Mouse (Mus musculus) forebrain, embryonic 14.5 days (tissue): ENCODE data around the gene Hcar1. TPM values are rescaled to one million over a fixed set of nuclear protein-coding genes. Genes with fewer than 3 reads are reported as not detected.

Source experiments
- ATAC-seq: fragments of 200-750 bp; cut with Nextera tagmentation; 2 replicates; pipeline ENCODE4 v1.8.0; 2017; ENCODE audit warnings: mild to moderate bottlenecking, moderate library complexity
- DNase-seq: peaks from one replicate; pipeline ENCODE4 v3.0.0-alpha.2; 2015; ENCODE audit warnings: low spot score
- H3K27ac ChIP-seq: fragments of 300-500 bp; sonication (generic); 2 replicates; pipeline ENCODE4 v1.5.1; 2014; ENCODE audit warnings: low read depth, mild to moderate bottlenecking, control low read depth, low read length, moderate library complexity
- H3K27me3 ChIP-seq: fragments of 300-500 bp; sonication (generic); replicated peaks from 2 replicates; pipeline ENCODE4 v1.6.1; 2014; ENCODE audit warnings: low read length, control low read depth, mixed read lengths; ENCODE audit not compliant: control insufficient read depth, insufficient read depth
- H3K36me3 ChIP-seq: fragments of 300-500 bp; sonication (generic); 2 replicates; pipeline ENCODE4 v1.6.1; 2014; ENCODE audit warnings: low read length, control low read depth; ENCODE audit not compliant: control insufficient read depth, insufficient read depth
- H3K4me1 ChIP-seq: fragments of 300-500 bp; sonication (generic); 2 replicates; pipeline ENCODE4 v1.6.1; 2014; ENCODE audit warnings: antibody characterized with exemption, low read length, control low read depth; ENCODE audit not compliant: control insufficient read depth, insufficient read depth
- H3K4me2 ChIP-seq: fragments of 300-500 bp; sonication (generic); 2 replicates; pipeline ENCODE4 v1.6.1; 2014; ENCODE audit warnings: mild to moderate bottlenecking, control low read depth, low read length
- H3K4me3 ChIP-seq: fragments of 300-500 bp; sonication (generic); 2 replicates; pipeline ENCODE4 v1.5.1; 2014; ENCODE audit warnings: low read depth, low read length, control low read depth
- H3K9ac ChIP-seq: fragments of 300-500 bp; sonication (generic); 2 replicates; pipeline ENCODE4 v1.6.1; 2014; ENCODE audit warnings: mild to moderate bottlenecking, low read length, control low read depth, moderate library complexity
- H3K9me3 ChIP-seq: fragments of 300-500 bp; sonication (generic); replicated peaks from 2 replicates; pipeline ENCODE4 v1.6.1; 2016; ENCODE audit warnings: low read length, control low read depth, mixed read lengths; ENCODE audit not compliant: control insufficient read depth
- WGBS: fragments of 180-500 bp; shearing (Covaris S2); extraction: QIAGEN DNeasy Blood & Tissue Kit; methylation state at CpG from one replicate; pipeline ENCODE4 v1.1.7; 2014; 5-methylcytosine and 5-hydroxymethylcytosine counted together
- polyA plus RNA-seq: library from polyadenylated mRNA; unstranded; fragments of >200 nt; fragmentation: Nextera tagmentation; extraction: Ambion mirVana; gene quantifications from 2 replicates; pipeline ENCODE4 v1.2.1, GENCODE M21; 2014

Gene Hcar1
- polyA plus RNA-seq, 1 experiment from 2014 or later, result 0.17 TPM

DNA sequence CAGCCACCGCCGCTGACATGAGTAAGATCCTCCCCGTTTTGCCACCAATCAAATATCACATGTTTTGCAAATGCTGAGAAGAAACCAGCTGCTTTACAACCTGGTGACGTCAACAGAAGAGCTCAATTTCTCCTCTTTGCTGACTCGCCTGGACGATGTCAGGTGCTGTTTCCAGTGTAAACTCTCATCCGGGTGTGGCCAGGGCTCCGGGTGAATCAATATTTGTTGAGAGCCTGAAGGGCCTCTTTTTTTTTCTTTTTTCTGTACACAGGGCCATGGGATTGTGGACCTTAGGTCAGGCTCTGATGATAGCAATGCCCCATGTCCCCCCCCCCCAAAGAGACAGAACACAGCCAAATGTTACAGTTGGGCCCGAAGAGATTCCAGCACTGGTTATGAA, 25.3 kb downstream of the Hcar1 start:
- H3K36me3 ChIP-seq, result no peaks in the 10 kb centered on the region
- no peak overlapping the region for H3K4me3 ChIP-seq
- no peaks in the 10 kb centered on the region for H3K27me3 ChIP-seq
- no peaks in the 10 kb centered on the region for H3K9me3 ChIP-seq
- H3K4me2 ChIP-seq, result no peak overlapping the region
- ATAC-seq (no peak), DNase-seq (no peak)
- H3K9ac ChIP-seq, result no peak overlapping the region
- H3K27ac ChIP-seq, result no peak overlapping the region
- 95% methylated on average over 9 of the region's 9 CpGs for WGBS
- H3K4me1 ChIP-seq, result no peaks in the 10 kb centered on the region

DNA sequence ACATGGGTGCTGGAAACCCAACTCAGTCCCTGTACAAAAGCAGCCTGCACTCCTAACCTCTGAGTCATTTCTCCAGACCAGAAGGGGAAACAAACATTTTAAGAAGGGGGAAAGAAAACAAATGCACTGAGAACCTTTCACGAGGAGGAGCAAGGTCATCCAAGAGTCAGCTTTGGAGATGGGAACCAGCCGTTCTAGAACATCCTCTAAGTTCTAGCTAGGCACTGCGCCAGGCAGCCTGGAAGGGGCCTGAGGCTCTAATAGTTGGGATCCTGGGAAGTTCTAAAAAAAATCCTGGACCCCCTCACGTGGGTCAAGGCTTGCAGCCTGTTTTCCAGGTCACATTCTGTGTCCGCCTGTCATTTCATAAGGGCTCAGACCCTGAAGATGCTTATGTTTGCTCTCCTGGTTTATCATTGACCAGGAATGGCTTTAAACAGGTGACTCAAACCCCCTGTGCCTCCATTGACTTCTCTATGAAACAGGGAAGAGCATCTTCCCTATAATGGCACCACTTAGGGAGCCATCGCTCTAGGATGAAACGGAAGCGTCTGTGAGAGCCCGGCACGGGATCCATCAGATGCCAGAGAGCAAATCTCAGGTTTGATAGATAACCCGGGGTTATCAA, 25.8 kb downstream of the Hcar1 start:
- Histone ChIP-seq H3K4me2 (no peak overlapping the region), H3K4me3 (no peak overlapping the region), H3K27ac (no peak overlapping the region), H3K27me3 (no peaks in the 10 kb centered on the region), H3K9ac (no peak overlapping the region), H3K9me3 (no peaks in the 10 kb centered on the region), H3K36me3 (no peaks in the 10 kb centered on the region), H3K4me1 (no peaks in the 10 kb centered on the region)
- DNase-seq, result no peak
- 90% methylated on average over 11 of the region's 11 CpGs for WGBS
- no peak for ATAC-seq

DNA sequence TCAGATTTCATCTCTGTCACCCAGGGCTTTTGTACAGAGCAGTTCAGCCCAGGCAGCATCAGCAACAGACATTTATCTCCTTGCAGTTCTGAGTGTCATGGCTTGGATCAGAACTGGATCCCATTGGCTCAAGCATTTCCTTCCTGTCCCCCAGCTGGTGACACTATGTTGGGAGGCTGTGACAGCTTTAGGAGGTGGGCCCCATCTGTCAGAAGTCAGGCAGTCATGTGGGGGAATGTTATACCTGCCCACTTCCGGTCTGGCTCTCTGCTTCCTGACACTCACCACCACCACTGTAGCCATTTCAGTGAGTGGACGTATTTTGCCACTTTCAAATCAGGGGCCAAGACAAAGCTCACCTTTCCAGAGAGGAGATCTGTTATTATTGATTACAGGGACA, 28.4 kb downstream of the Hcar1 start:
- DNase-seq (no peak), ATAC-seq (no peak)
- 71% methylated on average over 2 of the region's 2 CpGs for WGBS
- Histone ChIP-seq H3K27ac (no peak overlapping the region), H3K9me3 (no peaks in the 10 kb centered on the region), H3K36me3 (no peaks in the 10 kb centered on the region), H3K4me2 (no peak overlapping the region), H3K4me3 (no peak overlapping the region), H3K9ac (no peak overlapping the region), H3K27me3 (no peaks in the 10 kb centered on the region), H3K4me1 (no peaks in the 10 kb centered on the region)

DNA sequence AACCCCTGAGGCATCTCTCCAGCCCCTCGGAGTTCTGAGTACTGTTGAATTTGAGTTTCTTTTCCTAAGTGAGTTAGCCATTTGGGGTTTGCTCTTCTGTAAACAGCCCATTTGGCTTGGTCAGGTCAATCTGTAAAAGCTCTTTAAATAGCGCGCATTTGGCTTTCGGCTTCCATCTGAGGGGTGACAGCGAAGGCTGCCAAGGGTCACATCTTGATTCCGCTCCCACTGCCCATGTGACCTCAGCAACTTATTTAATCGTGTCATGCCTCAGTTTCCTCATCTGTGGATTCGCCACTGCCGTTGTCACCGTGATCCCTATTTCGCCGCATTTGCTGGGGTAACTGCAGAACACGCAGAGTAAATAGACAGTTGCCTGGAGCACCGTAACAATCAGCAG, 35.5 kb downstream of the Hcar1 start:
- Histone ChIP-seq H3K9me3 (no peaks in the 10 kb centered on the region), H3K4me3 (no peak overlapping the region), H3K27me3 (no peaks in the 10 kb centered on the region), H3K36me3 (no peaks in the 10 kb centered on the region), H3K27ac (no peak overlapping the region), H3K9ac (no peak overlapping the region), H3K4me2 (no peak overlapping the region), H3K4me1 (no peaks in the 10 kb centered on the region)
- ATAC-seq (no peak), DNase-seq (no peak)
- WGBS, result 96% methylated on average over 14 of the region's 14 CpGs

DNA sequence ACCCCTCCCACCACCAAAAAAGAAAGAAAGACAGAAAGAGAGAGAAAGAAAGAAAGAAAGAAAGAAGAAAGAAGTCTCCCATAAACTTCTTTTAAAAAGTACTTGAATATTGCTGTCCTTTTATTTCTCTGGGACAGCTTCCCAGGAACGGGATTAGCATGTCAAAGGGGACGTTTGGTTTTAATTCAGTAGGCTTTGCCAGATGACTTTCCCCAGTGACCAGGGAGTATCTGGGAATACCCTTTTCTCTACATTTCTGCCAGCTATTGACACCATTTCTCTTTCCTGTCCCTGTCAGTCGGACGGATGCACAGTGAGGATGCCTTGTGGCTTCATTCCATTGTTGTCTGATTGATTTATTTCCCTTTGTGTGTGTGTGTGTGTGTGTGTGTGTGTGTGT, 36.0 kb downstream of the Hcar1 start:
- H3K9ac ChIP-seq, result no peak overlapping the region
- 45% methylated on average over 4 of the region's 4 CpGs for WGBS

DNA sequence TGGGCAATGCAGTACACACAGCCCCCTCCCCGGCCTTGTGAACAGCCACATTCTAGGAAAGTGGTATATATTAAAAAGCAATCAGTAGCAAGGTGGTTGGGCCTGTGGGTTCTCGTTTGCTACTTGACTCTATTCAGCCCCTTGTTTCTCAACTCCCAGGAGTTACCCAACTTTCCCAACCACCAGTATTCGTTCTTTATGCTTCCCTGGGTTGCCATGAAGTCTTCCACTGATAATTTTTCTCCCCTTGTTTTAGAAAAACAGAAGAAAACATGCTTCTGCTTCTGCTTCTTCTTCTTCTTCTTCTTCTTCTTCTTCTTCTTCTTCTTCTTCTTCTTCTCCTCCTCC, 36.9 kb downstream of the Hcar1 start:
- no peak overlapping the region for H3K4me3 ChIP-seq
- no peak overlapping the region for H3K4me2 ChIP-seq
- H3K36me3 ChIP-seq, result no peaks in the 10 kb centered on the region
- WGBS, result 65% methylated on average over 3 of the region's 3 CpGs
- no peak overlapping the region for H3K27ac ChIP-seq
- H3K9me3 ChIP-seq, result no peaks in the 10 kb centered on the region
- H3K4me1 ChIP-seq, result no peaks in the 10 kb centered on the region
- H3K27me3 ChIP-seq, result no peaks in the 10 kb centered on the region
- H3K9ac ChIP-seq, result no peak overlapping the region
- ATAC-seq (no peak), DNase-seq (no peak)

More for the DNA sequence above, 36.0 kb downstream of the Hcar1 start:
- H3K9me3 ChIP-seq, result no peaks in the 10 kb centered on the region
- no peak overlapping the region for H3K4me2 ChIP-seq
- no peaks in the 10 kb centered on the region for H3K27me3 ChIP-seq
- H3K27ac ChIP-seq, result no peak overlapping the region
- ATAC-seq, result no peak
- H3K4me3 ChIP-seq, result no peak overlapping the region
- H3K36me3 ChIP-seq, result no peaks in the 10 kb centered on the region
- no peak for DNase-seq
- no peaks in the 10 kb centered on the region for H3K4me1 ChIP-seq

DNA sequence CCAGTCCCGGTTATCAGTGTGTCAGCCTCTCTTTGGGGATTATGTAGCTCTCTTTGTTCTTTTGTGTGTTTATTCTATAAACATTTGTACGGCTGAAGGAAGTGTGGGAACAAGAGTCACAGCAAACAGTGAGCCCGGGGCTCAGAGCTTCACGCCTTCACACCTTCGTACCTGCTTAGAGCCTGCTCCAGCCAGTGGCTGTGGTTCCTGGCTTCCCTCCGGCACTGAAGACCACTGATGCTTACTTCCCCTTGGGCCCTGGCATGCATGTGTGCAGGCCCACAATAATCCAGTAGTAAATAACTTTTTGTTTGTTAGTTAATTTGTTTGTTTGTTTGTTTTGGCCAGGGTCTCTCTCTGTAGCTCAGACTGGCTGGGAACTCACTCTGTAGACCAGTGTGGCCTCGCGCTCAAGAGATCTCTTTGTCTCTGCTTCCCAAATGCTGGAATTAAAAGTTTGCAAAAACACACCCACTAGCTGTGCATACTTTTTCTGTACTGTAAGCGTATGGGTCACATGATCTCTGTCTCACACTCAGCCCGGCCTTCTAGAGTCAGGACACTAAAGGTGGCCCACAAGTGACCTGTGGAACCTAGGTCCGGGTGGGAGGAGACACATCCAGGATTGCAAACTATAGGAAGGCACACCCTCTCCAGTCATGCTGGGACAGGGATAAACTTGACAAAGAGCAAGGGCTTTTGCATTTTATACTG, 37.4 kb downstream of the Hcar1 start:
- Histone ChIP-seq H3K4me3 (no peak overlapping the region), H3K9ac (no peak overlapping the region), H3K9me3 (no peaks in the 10 kb centered on the region), H3K4me1 (no peaks in the 10 kb centered on the region), H3K4me2 (no peak overlapping the region), H3K36me3 (no peaks in the 10 kb centered on the region), H3K27me3 (no peaks in the 10 kb centered on the region), H3K27ac (no peak overlapping the region)
- DNase-seq, result no peak
- no peak for ATAC-seq
- WGBS, result 67% methylated on average over 11 of the region's 11 CpGs

DNA sequence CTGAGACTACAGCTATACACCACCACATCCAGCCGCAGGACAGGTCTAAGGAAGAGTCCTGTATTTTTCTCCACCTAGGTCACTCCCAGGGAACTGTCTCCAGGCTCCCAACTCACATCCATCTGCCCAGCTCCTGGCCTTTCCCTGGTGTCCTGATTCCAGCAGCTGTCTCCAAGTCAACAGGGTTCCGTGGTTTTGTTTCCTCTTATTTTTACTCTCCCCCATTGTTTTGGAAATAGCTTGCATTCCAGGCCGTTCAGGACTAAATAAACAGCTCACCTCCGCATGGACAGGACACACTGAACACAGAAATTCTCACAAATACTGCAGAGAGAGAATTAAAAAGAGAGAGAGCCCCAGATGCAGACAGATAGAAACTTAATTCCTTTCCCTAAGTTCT, 42.4 kb downstream of the Hcar1 start:
- no peaks in the 10 kb centered on the region for H3K27me3 ChIP-seq
- H3K9me3 ChIP-seq, result no peaks in the 10 kb centered on the region
- H3K4me1 ChIP-seq, result no peaks in the 10 kb centered on the region
- DNase-seq, result no peak
- H3K36me3 ChIP-seq, result no peaks in the 10 kb centered on the region
- no peak overlapping the region for H3K4me3 ChIP-seq
- H3K4me2 ChIP-seq, result no peak overlapping the region
- H3K9ac ChIP-seq, result no peak overlapping the region
- 53% methylated on average over 4 of the region's 4 CpGs for WGBS
- no peak for ATAC-seq
- H3K27ac ChIP-seq, result no peak overlapping the region

DNA sequence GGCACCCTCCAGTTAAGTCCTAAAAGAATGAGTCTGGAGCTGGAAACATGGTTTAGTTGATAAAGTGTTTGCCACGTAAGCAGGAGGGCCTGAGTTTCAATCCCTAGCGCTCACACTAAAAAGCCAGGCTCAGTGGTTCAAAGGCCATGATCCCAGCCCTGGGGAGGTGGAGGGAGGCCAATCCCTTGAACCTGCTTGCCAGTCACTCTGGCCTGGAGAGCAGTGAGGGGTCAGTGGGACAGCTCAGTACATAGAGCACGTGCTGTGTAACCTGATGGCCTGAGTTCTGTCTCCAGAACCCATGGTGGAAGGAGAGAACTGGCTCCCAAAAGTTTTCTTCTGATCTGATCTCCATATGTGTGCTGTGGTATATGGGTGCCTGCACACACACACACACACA, 45.0 kb downstream of the Hcar1 start:
- WGBS, result 89% methylated on average over 3 of the region's 3 CpGs
- ATAC-seq, result no peak

More for the DNA sequence above, 45.0 kb downstream of the Hcar1 start:
- Histone ChIP-seq H3K36me3 (no peaks in the 10 kb centered on the region), H3K9me3 (no peaks in the 10 kb centered on the region), H3K4me3 (no peak overlapping the region), H3K27me3 (no peaks in the 10 kb centered on the region), H3K27ac (no peak overlapping the region), H3K9ac (no peak overlapping the region), H3K4me2 (no peak overlapping the region), H3K4me1 (no peaks in the 10 kb centered on the region)
- no peak for DNase-seq
